Mouse (Mus musculus): ENCODE results near the gene Rorb. TPM values are rescaled to one million over a fixed set of nuclear protein-coding genes. Genes with fewer than 3 reads are reported as not detected.

The Rorb gene
- polyA plus RNA-seq, 2 experiments, result not detected

- TF ChIP-seq EP300 (IDR thresholded peaks at IDR 0.05; ENCODE audit: low read depth) (no peak), CTCF (IDR thresholded peaks at IDR 0.05; ENCODE audit: low read depth) (0 out of 2 replicates have a peak, but pooled peaks have one; percentile 14)
- Histone ChIP-seq H3K4me1 (replicated peaks; ENCODE audit: control insufficient read depth in 2 of 2, insufficient read depth in 2 of 2, low read length in 1 of 2) (no peaks in the 10 kb centered on the region), H3K4me3 (ENCODE audit: insufficient read depth in 1 of 2, low read depth in 2 of 2, low read length in 2 of 2) (no peak overlapping the region), H3K27ac (no peak overlapping the region), H3K4me2 (ENCODE audit: low read depth) (no peak overlapping the region), H3K9ac (replicated peaks) (no peak overlapping the region), H3K36me3 (replicated peaks; ENCODE audit: control insufficient read depth, insufficient read depth, low read depth) (no peaks in the 10 kb centered on the region), H3K9me3 (ENCODE audit: control insufficient read depth, low read length) (no peaks in the 10 kb centered on the region), H3K27me3 (ENCODE audit: control insufficient read depth, insufficient read depth, low read length) (no peaks in the 10 kb centered on the region)
- 26% methylated on average over 2 of the region's 2 CpGs for WGBS (ENCODE audit: insufficient replicate concordance)
- no peak for DNase-seq (ENCODE audit: low read depth in 3 of 3, low spot score in 3 of 3)
- no peak for ATAC-seq (ENCODE audit: insufficient read depth)
These were observed 11.3 kb upstream of the Rorb start for GRCm38 (mm10) chr19:19122324-19122723.

DNA sequence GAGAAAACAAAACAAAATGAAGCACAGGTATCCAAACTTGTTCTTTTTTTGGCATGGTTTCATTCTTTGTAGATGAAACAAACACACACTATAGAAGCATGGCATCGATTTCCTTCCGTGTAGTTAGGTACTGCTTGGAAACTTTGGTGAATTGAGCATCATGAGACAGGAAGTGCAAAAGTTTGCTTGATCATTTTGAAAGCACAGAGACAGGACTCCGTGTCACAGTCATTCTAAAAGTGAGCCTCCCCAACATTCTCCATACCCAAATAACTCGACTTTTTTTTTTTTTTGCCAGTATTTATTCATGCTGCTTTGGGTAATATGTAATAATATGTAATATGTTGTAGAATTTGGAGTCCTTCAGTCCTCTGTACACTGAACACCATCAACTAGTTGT lies 1.2 kb upstream of the Rorb start:
- DNase-seq (ENCODE audit: low read depth in 3 of 3, low spot score in 3 of 3) (no peak), ATAC-seq (ENCODE audit: insufficient read depth) (no peak)
- Histone ChIP-seq H3K4me2 (ENCODE audit: low read depth) (no peak overlapping the region), H3K27ac (no peak overlapping the region), H3K27me3 (ENCODE audit: control insufficient read depth, insufficient read depth, low read length) (peaks cover 24% of the 10 kb centered on the region), H3K4me1 (replicated peaks; ENCODE audit: control insufficient read depth in 2 of 2, insufficient read depth in 2 of 2, low read length in 1 of 2) (no peaks in the 10 kb centered on the region; a peak in 1 of 4 replicates), H3K4me3 (ENCODE audit: insufficient read depth in 1 of 2, low read depth in 2 of 2, low read length in 2 of 2) (no peak overlapping the region), H3K36me3 (replicated peaks; ENCODE audit: control insufficient read depth, insufficient read depth, low read depth) (no peaks in the 10 kb centered on the region), H3K9ac (replicated peaks) (no peak overlapping the region), H3K9me3 (ENCODE audit: control insufficient read depth, low read length) (no peaks in the 10 kb centered on the region)
- TF ChIP-seq EP300 (IDR thresholded peaks at IDR 0.05; ENCODE audit: low read depth), result no peak
- TF ChIP-seq CTCF (IDR thresholded peaks at IDR 0.05; ENCODE audit: low read depth), result no peak
- WGBS (ENCODE audit: insufficient replicate concordance), result 37% methylated on average over 4 of the region's 4 CpGs

GRCm38 (mm10) chr19:19111428-19112170 lies 603 bp upstream of the Rorb start:
- Histone ChIP-seq H3K27ac (no peak overlapping the region), H3K4me2 (ENCODE audit: low read depth) (peak overlapping the region; percentile 65), H3K4me3 (ENCODE audit: insufficient read depth in 1 of 2, low read depth in 2 of 2, low read length in 2 of 2) (peak overlapping the region; percentile 22 to 43), H3K9me3 (ENCODE audit: control insufficient read depth, low read length) (no peaks in the 10 kb centered on the region), H3K9ac (replicated peaks) (no peak overlapping the region), H3K36me3 (replicated peaks; ENCODE audit: control insufficient read depth, insufficient read depth, low read depth) (no peaks in the 10 kb centered on the region), H3K4me1 (replicated peaks; ENCODE audit: control insufficient read depth in 2 of 2, insufficient read depth in 2 of 2, low read length in 1 of 2) (no peaks in the 10 kb centered on the region; a peak in 1 of 4 replicates), H3K27me3 (ENCODE audit: control insufficient read depth, insufficient read depth, low read length) (peaks cover 24% of the 10 kb centered on the region)
- DNase-seq (ENCODE audit: low read depth in 3 of 3, low spot score in 3 of 3) (no peak), ATAC-seq (ENCODE audit: insufficient read depth) (peak; percentile 43; the same call in 1 of the 2 replicates)
- 3% methylated on average over 12 of the region's 12 CpGs for WGBS (ENCODE audit: insufficient replicate concordance)
- TF ChIP-seq CTCF (IDR thresholded peaks at IDR 0.05; ENCODE audit: low read depth), result no peak
- no peak for TF ChIP-seq EP300 (IDR thresholded peaks at IDR 0.05; ENCODE audit: low read depth)

DNA sequence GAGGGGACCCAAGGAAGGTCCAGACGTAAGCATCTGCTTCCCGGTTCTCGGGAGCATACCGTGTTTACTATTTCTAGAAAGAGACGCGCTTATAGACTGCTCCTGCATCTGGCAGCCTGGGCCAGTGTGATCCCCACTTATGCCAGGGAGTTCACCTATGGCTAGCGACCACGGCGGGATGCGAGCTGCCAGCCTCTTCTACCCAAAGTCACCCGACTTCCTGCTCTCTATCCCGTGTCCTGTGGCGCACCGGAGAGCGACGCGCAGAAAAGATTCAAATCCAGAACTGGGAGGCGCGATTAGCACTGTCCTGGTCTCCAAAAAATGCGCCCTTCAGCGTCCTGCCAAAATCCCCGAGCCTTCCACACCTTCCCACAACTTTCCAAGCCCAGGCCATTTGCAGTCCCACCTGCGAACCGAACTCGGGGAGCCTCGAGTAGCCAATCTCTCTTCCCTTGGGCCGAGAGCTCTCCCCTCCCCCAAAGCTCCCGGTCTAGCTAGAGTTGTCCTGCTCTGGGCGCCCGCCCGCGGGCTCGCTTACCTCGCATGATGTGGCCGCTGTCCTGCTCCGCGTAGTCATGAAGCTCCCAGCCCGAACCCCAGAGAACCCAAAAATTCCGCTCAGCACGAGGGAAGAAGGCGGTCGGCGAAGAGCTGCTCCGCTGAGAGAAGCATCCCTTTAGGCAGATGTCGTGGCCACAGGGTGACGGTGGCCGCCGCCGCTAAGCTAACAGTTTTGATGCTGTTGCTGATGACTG lies 806 bp downstream of the Rorb start:
- H3K4me1 ChIP-seq (replicated peaks; ENCODE audit: control insufficient read depth in 2 of 2, insufficient read depth in 2 of 2, low read length in 1 of 2), result no peaks in the 10 kb centered on the region; a peak in 1 of 4 replicates
- no peak overlapping the region for H3K9ac ChIP-seq (replicated peaks)
- TF ChIP-seq CTCF (IDR thresholded peaks at IDR 0.05; ENCODE audit: low read depth) (no peak), EP300 (IDR thresholded peaks at IDR 0.05; ENCODE audit: low read depth) (no peak)
- H3K4me2 ChIP-seq (ENCODE audit: low read depth), result peak overlapping the region; percentile 65
- peaks cover 24% of the 10 kb centered on the region for H3K27me3 ChIP-seq (ENCODE audit: control insufficient read depth, insufficient read depth, low read length)
- 2% methylated on average over 49 of the region's 49 CpGs for WGBS (ENCODE audit: insufficient replicate concordance)
- no peaks in the 10 kb centered on the region for H3K9me3 ChIP-seq (ENCODE audit: control insufficient read depth, low read length)
- no peak overlapping the region for H3K27ac ChIP-seq
- H3K4me3 ChIP-seq (ENCODE audit: insufficient read depth in 1 of 2, low read depth in 2 of 2, low read length in 2 of 2), result peak overlapping the region; percentile 2 to 22; a peak in 3 of 4 replicates
- no peaks in the 10 kb centered on the region for H3K36me3 ChIP-seq (replicated peaks; ENCODE audit: control insufficient read depth, insufficient read depth, low read depth)
- ATAC-seq (ENCODE audit: insufficient read depth), result no peak
- DNase-seq (ENCODE audit: low read depth in 3 of 3, low spot score in 3 of 3), result no peak
